Mouse (Mus musculus) cerebellum, adult 2 months (tissue): Measurements from ENCODE around the gene Ccna1. TPM values are rescaled to one million over a fixed set of nuclear protein-coding genes. Genes with fewer than 3 reads are reported as not detected.

Experiments used
- DNase-seq, 2 experiments: peaks; one replicate each; pipeline ENCODE4 v3.0.0; 2021
- H3K27ac ChIP-seq: fragments of 200-500 bp; 2 replicates; pipeline ENCODE4 v1.5.1; 2012; ENCODE audit warnings: low read length, control low read depth, inconsistent platforms; ENCODE audit not compliant: insufficient read depth
- H3K27me3 ChIP-seq: fragments of 200-500 bp; 2 replicates; pipeline ENCODE4 v1.6.1; 2012; ENCODE audit warnings: inconsistent platforms, mild to moderate bottlenecking, low read length, moderate library complexity; ENCODE audit not compliant: control insufficient read depth, insufficient read depth
- H3K4me1 ChIP-seq: fragments of 200-500 bp; 2 replicates; pipeline ENCODE4 v1.6.1; 2011; ENCODE audit warnings: low read length; ENCODE audit not compliant: control insufficient read depth, insufficient read depth
- H3K4me3 ChIP-seq: fragments of 200-500 bp; replicated peaks from 2 replicates; pipeline ENCODE3; 2011; ENCODE audit warnings: mild to moderate bottlenecking, low read depth, low read length, control low read depth; ENCODE audit not compliant: insufficient read depth
- CTCF ChIP-seq: fragments of 200-500 bp; IDR thresholded peaks from 2 replicates; pipeline ENCODE4 v1.5.1; 2011; ENCODE audit warnings: low read depth, mild to moderate bottlenecking, control low read depth, low read length, moderate library complexity, borderline replicate concordance; ENCODE audit not compliant: insufficient read depth
- POLR2A ChIP-seq: fragments of 200-500 bp; IDR thresholded peaks from 2 replicates; pipeline ENCODE4 v1.6.1; 2011; ENCODE audit warnings: low read length, control low read depth, borderline replicate concordance; ENCODE audit not compliant: insufficient read depth
- WGBS: fragments of 180-500 bp; shearing (Covaris S2); methylation state at CpG from one replicate; pipeline ENCODE4 v1.1.7; 2018; 5-methylcytosine and 5-hydroxymethylcytosine counted together
- polyA plus RNA-seq: library from polyadenylated mRNA; depleted of rRNA; stranded (reverse); fragments of >200 nt; gene quantifications from 2 replicates; pipeline ENCODE4 v1.2.3, GENCODE M21; 2012; rRNA removed

Ccna1 gene
- polyA plus RNA-seq, 1 experiment = 0.64 TPM

DNA sequence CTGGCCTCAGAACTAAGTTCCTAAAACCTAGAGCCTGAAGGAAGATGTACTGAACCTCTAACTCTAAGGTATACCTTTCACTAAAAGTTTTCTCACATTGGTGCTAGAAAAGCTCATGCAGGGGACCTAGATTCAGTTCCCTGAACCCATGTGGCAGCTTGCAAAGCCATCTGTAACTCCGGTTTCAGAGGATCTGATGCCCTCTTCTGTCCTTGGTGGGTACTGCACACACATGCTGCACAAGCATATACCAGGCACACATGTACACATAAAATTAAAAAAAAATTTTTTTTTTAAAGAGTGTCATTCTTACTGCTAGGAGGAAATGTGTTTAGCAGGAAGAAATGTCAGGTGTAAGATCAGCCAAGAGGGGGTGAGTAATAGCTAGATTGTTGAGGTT is 33.1 kb downstream of the Ccna1 start:
- 85% methylated on average over 1 of the region's 1 CpGs for WGBS
- H3K27me3 ChIP-seq = no peaks in the 10 kb centered on the region
- no peak for DNase-seq
- no peak overlapping the region for H3K27ac ChIP-seq
- H3K4me3 ChIP-seq = no peak overlapping the region
- H3K4me1 ChIP-seq = no peaks in the 10 kb centered on the region
- TF ChIP-seq POLR2A (no peak), CTCF (no peak)

DNA sequence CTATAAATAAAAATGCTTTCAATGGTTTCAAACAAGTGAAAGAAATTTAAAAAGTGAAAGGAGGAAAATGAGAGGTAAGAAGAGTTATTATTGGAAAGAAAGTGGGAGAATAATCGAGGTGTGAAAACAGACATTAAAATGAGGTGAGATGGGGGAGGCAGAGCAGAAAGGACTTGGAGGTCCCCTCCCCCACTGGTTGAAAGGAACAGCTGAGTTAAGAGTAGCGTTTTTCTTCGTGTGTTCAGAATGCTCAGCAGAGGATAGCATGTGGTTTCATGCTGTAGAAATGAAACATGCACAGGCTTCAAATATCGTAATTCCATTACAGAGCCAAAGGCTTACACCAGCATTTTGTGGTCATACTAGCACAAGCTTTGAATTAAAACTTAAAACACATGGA is 42.8 kb downstream of the Ccna1 start:
- no peaks in the 10 kb centered on the region for H3K4me1 ChIP-seq
- no peak overlapping the region for H3K27ac ChIP-seq
- no peak overlapping the region for H3K4me3 ChIP-seq
- H3K27me3 ChIP-seq = no peaks in the 10 kb centered on the region
- TF ChIP-seq POLR2A (no peak), CTCF (no peak)
- no peak for DNase-seq
- 62% methylated on average over 4 of the region's 4 CpGs for WGBS

DNA sequence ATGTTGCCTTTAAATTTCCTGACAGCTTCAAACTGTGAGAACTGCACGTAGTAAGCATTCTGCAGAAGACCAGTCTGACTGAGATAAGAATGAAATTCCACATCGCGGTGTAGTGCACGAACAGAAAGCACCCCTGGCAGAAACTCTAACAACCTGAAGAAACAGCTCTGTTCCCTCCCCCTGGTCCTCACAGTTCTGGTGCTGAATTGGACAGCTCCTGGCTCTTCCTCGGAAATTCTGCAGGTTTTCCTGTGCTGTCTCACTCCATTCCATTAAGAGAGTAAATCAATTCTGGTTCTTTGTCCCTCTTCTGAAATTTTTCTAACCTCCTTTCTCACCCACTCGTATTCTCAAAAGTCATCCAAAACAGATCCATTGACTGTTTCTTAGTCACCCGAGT is 43.6 kb downstream of the Ccna1 start:
- no peak overlapping the region for H3K27ac ChIP-seq
- no peaks in the 10 kb centered on the region for H3K27me3 ChIP-seq
- TF ChIP-seq CTCF (no peak), POLR2A (no peak)
- no peak for DNase-seq
- H3K4me3 ChIP-seq = no peak overlapping the region
- WGBS = 34% methylated on average over 7 of the region's 7 CpGs
- no peaks in the 10 kb centered on the region for H3K4me1 ChIP-seq

DNA sequence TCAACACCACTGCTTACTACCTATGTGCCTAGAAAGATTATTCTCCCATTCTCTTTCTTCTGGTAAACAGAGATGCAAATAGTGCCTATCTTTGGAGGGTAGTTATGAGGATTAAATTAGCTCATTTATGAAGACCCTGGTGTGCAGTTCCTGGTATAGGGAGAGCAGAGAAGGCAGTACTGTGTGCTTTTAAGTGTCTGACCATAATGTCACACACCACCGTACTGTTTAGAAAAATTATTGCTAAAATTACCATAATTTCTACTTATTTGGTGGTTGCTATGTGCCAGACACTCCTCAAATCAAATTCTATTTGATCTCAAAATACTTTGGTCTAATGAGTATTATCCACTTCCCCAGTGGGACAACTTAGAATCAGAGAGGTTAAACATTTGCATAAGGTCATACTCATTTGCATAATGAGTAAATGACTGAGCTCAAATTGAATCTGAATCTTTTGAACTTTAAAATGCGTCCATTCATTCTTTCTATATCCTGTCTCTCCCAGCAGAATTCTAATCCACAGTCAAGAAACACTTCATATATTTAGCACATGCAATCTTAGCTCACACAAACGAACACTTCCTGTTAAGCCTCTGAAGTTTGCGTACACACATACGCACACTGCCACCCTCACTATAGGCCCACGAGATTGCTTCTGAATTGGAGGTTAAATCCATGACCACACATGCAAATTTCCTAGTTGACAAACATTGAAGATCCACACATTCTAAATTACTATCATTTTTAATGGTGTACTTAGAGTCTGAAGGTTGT is 46.1 kb downstream of the Ccna1 start:
- Histone ChIP-seq H3K4me1 (no peaks in the 10 kb centered on the region), H3K27ac (no peak overlapping the region), H3K27me3 (no peaks in the 10 kb centered on the region), H3K4me3 (no peak overlapping the region)
- WGBS = 62% methylated on average over 6 of the region's 6 CpGs
- TF ChIP-seq CTCF = no peak
- TF ChIP-seq POLR2A = no peak
- DNase-seq = no peak

DNA sequence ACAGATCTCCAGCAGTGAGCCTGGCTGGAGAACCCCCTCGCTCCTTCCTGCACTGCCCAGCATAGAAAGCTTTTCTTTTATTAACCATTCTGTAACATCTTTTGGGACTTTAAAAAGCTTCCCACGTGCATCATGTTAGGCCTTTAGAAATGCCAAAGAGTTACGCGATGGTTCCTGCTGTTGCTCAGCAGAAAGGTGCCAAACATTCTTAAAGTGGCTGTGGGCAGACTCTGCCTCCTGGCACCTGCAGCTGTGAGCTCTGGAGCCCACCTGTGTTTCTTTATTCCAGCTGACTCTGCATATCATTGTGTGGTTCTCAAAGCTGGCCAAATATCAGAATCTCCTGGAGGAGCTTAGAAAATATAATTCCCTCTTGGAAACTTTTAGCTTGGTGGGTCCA is 51.3 kb downstream of the Ccna1 start:
- no peaks in the 10 kb centered on the region for H3K27me3 ChIP-seq
- no peak for TF ChIP-seq CTCF
- TF ChIP-seq POLR2A = no peak
- H3K4me1 ChIP-seq = no peaks in the 10 kb centered on the region; the same call in 1 of the 2 replicates
- DNase-seq = no peak
- no peak overlapping the region for H3K27ac ChIP-seq
- WGBS = 26% methylated on average over 4 of the region's 4 CpGs
- no peak overlapping the region for H3K4me3 ChIP-seq

DNA sequence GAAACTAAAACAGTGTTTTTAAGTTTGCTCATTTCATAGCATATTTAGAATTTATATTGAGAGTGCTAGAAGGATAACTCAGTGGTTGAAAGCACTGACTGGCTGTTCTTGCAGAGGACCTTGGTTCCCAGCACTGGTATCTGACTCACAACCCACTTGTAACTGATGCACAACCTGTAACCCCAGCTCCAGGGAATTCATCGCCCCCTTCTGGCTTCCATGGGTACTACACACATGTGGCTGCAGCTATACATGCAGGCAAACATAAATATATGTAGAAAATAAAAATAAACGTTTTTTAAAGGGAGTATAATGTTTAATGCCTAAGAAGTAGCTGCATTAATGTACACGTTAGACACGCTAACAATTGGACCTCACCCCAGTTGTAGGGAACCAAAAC is 53.6 kb downstream of the Ccna1 start:
- H3K27me3 ChIP-seq = no peaks in the 10 kb centered on the region
- no peak overlapping the region for H3K27ac ChIP-seq
- no peaks in the 10 kb centered on the region; the same call in 1 of the 2 replicates for H3K4me1 ChIP-seq
- H3K4me3 ChIP-seq = no peak overlapping the region
- WGBS = 67% methylated on average over 4 of the region's 4 CpGs
- TF ChIP-seq CTCF (no peak), POLR2A (no peak)
- DNase-seq = no peak

Other genes starting within 250 kb of the Ccna1 start
- gene Rfxap, start 247.7 kb downstream of the Ccna1 start, polyA plus RNA-seq = 61.4 and 69.0 TPM in 2 replicates
- 2.0 and 3.4 TPM in 2 replicates for gene Sertm1, start 139.6 kb downstream of the Ccna1 start, polyA plus RNA-seq
- gene Spg20, start 56.6 kb upstream of the Ccna1 start, polyA plus RNA-seq = 30.2 and 36.0 TPM in 2 replicates
- gene Ccdc169, start 81.8 kb upstream of the Ccna1 start, polyA plus RNA-seq = 0.41 and 0.59 TPM in 2 replicates
- not detected in 2 replicates for gene Sohlh2, start 126.5 kb upstream of the Ccna1 start, polyA plus RNA-seq
- gene Dclk1, start 186.9 kb upstream of the Ccna1 start, polyA plus RNA-seq = 125 and 145 TPM in 2 replicates